Mouse (Mus musculus) heart, embryonic 14.5 days (tissue): ENCODE measurements around the gene Emp2. TPM values are rescaled to one million over a fixed set of nuclear protein-coding genes. Genes with fewer than 3 reads are reported as not detected.
"Not testable (repeated sequence)": the region's sequence is repeated elsewhere in the genome, so short reads cannot be mapped to it uniquely, and the experiment has no call there.

Source experiments
- ATAC-seq: fragments of 200-750 bp; cut with Nextera tagmentation; 2 replicates; pipeline ENCODE4 v1.8.0; 2017; ENCODE audit warnings: low read depth, moderate TSS enrichment; ENCODE audit not compliant: insufficient number of reproducible peaks, insufficient read depth, low FRiP score
- H3K27ac ChIP-seq, 2 experiments: fragments of 200-500 bp in 1 of 2; fragments of 300-500 bp in 1 of 2; sonication (generic) in 1 of 2; replicated peaks in 1 of 2; 2 replicates each; pipeline ENCODE4 v1.5.1; 2012 to 2014; ENCODE audit warnings: low read depth in 2 of 2, low read length in 2 of 2, control low read depth in 1 of 2, mild to moderate bottlenecking in 1 of 2, mixed read lengths in 1 of 2; ENCODE audit not compliant: control insufficient read depth in 1 of 2, insufficient read depth in 1 of 2
- H3K27me3 ChIP-seq: fragments of 300-500 bp; sonication (generic); 2 replicates; pipeline ENCODE4 v1.6.1; 2014; ENCODE audit warnings: mild to moderate bottlenecking, low read length, control low read depth; ENCODE audit not compliant: control insufficient read depth, insufficient read depth
- H3K36me3 ChIP-seq: fragments of 300-500 bp; sonication (generic); 2 replicates; pipeline ENCODE4 v1.6.1; 2014; ENCODE audit warnings: mild to moderate bottlenecking, control low read depth, low read length, mixed read lengths; ENCODE audit not compliant: control insufficient read depth, insufficient read depth
- H3K4me1 ChIP-seq, 2 experiments: fragments of 200-500 bp in 1 of 2; fragments of 300-500 bp in 1 of 2; sonication (generic) in 1 of 2; 2 replicates each; pipeline ENCODE4 v1.6.1; 2012 to 2014; ENCODE audit warnings: low read length in 2 of 2, control low read depth in 1 of 2, mixed read lengths in 1 of 2; ENCODE audit not compliant: control insufficient read depth in 2 of 2, insufficient read depth in 2 of 2
- H3K4me2 ChIP-seq: fragments of 300-500 bp; sonication (generic); 2 replicates; pipeline ENCODE4 v1.6.1; 2014; ENCODE audit warnings: mild to moderate bottlenecking, low read length
- H3K4me3 ChIP-seq, 2 experiments: fragments of 200-500 bp in 1 of 2; fragments of 300-500 bp in 1 of 2; sonication (generic) in 1 of 2; 2 replicates each; pipeline ENCODE4 v1.5.1; 2012 to 2014; ENCODE audit warnings: low read length in 2 of 2, mild to moderate bottlenecking in 2 of 2, control low read depth in 1 of 2, low read depth in 1 of 2, moderate library complexity in 1 of 2; ENCODE audit not compliant: control insufficient read depth in 1 of 2, insufficient read depth in 1 of 2
- H3K9ac ChIP-seq: fragments of 300-500 bp; sonication (generic); 2 replicates; pipeline ENCODE4 v1.6.1; 2014; ENCODE audit warnings: mild to moderate bottlenecking, low read length
- H3K9me3 ChIP-seq: fragments of 300-500 bp; sonication (generic); 2 replicates; pipeline ENCODE4 v1.6.1; 2016; ENCODE audit warnings: low read length, control low read depth; ENCODE audit not compliant: control insufficient read depth
- WGBS: fragments of 180-500 bp; shearing (Covaris S2); extraction: QIAGEN DNeasy Blood & Tissue Kit; methylation state at CpG from one replicate; pipeline ENCODE4 v1.1.7; 2014; 5-methylcytosine and 5-hydroxymethylcytosine counted together
- microRNA-seq: library from miRNA; unstranded; fragments of <30 nt; microRNA quantifications from one replicate; pipeline ENCODE4, GENCODE M21; 2016
- polyA plus RNA-seq: library from polyadenylated mRNA; unstranded; fragments of >200 nt; fragmentation: Nextera tagmentation; extraction: Ambion mirVana; gene quantifications from 2 replicates; pipeline ENCODE4 v1.2.1, GENCODE M21; 2014

Gene Emp2
- polyA plus RNA-seq, 1 experiment from 2014 or later, result 35.9 TPM

DNA sequence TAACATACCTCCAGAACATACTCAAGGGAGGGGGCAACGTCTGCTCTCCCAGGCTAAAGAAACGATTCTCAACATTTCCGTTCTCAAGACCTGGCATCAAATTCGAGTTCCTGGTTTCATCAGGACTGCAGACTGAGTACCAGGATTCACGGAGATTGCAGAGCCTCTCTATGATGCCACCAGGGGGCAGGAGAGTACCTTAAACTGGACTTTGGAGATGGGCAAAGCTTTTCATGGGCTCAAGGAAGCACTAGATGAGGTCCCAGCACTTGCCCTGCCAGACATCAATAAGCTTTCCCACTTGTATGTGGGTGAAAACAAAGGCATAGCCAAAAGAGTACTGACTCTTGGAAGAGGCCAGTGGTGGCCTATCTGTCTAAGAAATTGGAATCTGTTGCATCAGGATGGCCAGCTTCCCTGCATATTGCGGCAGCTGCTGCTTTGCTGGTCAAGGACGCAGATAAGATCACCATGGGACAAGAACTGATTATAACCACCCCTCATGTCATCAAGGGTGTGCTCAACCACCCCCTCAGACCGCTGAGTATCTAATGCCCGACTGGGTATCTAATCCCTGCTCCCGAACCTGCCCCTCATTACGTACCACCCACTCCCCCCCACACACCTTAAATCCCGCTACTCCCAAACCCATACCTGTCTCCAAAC, 33.3 kb downstream of the Emp2 start:
- Histone ChIP-seq H3K36me3 (peaks cover 26% of the 10 kb centered on the region), H3K9me3 (no peaks in the 10 kb centered on the region), H3K4me1 (no peaks in the 10 kb centered on the region), H3K27ac (no peak overlapping the region), H3K9ac (no peak overlapping the region), H3K4me2 (no peak overlapping the region), H3K4me3 (no peak overlapping the region), H3K27me3 (no peaks in the 10 kb centered on the region)
- ATAC-seq, result no peak; the same call in 1 of the 2 replicates
- WGBS, result 40% methylated on average over 12 of the region's 12 CpGs

DNA sequence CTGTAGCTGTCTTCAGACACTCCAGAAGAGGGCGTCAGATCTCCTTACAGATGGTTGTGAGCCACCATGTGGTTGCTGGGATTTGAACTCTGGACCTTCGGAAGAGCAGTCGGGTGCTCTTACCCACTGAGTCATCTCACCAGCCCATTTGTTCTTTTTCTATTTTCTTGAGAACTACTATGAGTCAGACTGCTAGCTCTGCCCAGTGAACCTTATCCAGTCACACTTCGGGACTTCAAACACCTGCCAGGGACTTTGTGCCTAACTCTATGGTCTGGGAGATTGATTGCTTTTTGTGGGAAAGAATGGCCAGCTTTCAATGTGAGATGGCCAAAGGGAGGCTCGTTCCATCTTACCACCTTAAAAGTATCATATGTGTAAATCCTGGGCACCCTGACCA, 37.0 kb downstream of the Emp2 start:
- not testable (repeated sequence) for H3K9ac ChIP-seq, H3K27me3 ChIP-seq, H3K36me3 ChIP-seq, H3K4me1 ChIP-seq, H3K4me2 ChIP-seq, ATAC-seq, H3K4me3 ChIP-seq, H3K27ac ChIP-seq
- H3K9me3 ChIP-seq, result 0 out of 2 replicates have a peak, but pooled peaks cover 10% of the 10 kb centered on the region
- 83% methylated on average over 5 of the region's 5 CpGs for WGBS

- Histone ChIP-seq H3K27ac (no peak overlapping the region), H3K36me3 (no peaks in the 10 kb centered on the region), H3K4me1 (no peaks in the 10 kb centered on the region), H3K27me3 (no peaks in the 10 kb centered on the region), H3K9ac (no peak overlapping the region), H3K9me3 (0 out of 2 replicates have a peak, but pooled peaks cover 10% of the 10 kb centered on the region), H3K4me3 (no peak overlapping the region), H3K4me2 (no peak overlapping the region)
- WGBS, result 63% methylated on average over 4 of the region's 4 CpGs
- ATAC-seq, result no peak
Measured at GRCm38 (mm10) chr16:10274465-10274864, 39.3 kb downstream of the Emp2 start.

DNA sequence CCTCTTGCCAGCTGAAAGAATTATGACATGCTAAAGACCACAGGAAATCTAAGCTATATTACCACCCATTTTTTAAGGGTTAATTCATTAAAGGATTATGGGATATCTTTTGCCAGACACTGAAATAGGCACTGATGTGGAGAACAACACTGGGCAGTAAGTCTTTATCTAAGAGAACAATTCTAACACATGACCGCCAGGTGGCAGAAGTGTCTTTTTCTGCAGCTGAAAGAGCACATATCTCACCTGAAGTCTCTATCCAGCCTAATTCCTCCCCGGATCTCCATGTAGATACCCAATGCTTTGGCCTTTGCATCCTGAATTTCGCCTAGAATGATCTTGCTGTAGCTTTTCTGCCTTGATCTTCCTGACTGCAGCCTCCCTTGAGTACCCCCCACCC, 41.5 kb downstream of the Emp2 start:
- Histone ChIP-seq H3K4me2 (no peak overlapping the region), H3K9ac (no peak overlapping the region), H3K9me3 (0 out of 2 replicates have a peak, but pooled peaks cover 10% of the 10 kb centered on the region), H3K36me3 (no peaks in the 10 kb centered on the region), H3K27me3 (no peaks in the 10 kb centered on the region), H3K27ac (no peak overlapping the region), H3K4me1 (no peaks in the 10 kb centered on the region), H3K4me3 (no peak overlapping the region)
- no peak for ATAC-seq
- WGBS, result 24% methylated on average over 3 of the region's 3 CpGs

- 88% methylated on average over 1 of the region's 1 CpGs for WGBS
- no peak overlapping the region for H3K4me3 ChIP-seq
- H3K4me2 ChIP-seq, result no peak overlapping the region
- no peak overlapping the region for H3K9ac ChIP-seq
- H3K36me3 ChIP-seq, result no peaks in the 10 kb centered on the region
- no peaks in the 10 kb centered on the region for H3K4me1 ChIP-seq
- H3K27me3 ChIP-seq, result no peaks in the 10 kb centered on the region
- no peak overlapping the region for H3K27ac ChIP-seq
- no peaks in the 10 kb centered on the region for H3K9me3 ChIP-seq
- ATAC-seq, result no peak
Measured at GRCm38 (mm10) chr16:10253993-10254392, 59.8 kb downstream of the Emp2 start.

DNA sequence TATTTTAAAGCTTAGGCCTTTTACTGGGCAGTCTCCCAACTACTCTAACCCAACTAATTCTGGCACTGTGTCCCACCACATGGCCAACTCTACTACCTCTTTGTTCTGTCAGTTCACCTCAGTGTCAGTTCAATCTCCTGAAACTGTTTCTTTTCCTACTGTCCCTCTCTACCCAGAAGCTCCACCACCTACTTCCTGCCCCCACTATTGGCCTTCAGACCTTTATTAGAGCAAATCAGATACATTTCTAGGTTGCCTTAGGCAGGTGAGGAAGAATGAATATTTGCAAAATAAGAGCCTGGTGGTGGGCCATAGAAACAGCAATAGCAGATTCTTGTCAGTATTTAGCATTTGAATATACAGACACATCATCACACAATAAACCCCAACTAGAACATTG, 77.2 kb downstream of the Emp2 start:
- no peaks in the 10 kb centered on the region for H3K27me3 ChIP-seq
- ATAC-seq, result no peak
- H3K9me3 ChIP-seq, result no peaks in the 10 kb centered on the region
- H3K4me1 ChIP-seq, result no peaks in the 10 kb centered on the region
- H3K9ac ChIP-seq, result no peak overlapping the region
- no peak overlapping the region for H3K27ac ChIP-seq
- H3K4me3 ChIP-seq, result no peak overlapping the region
- H3K4me2 ChIP-seq, result no peak overlapping the region
- H3K36me3 ChIP-seq, result no peaks in the 10 kb centered on the region

Small RNAs within 50 kb of the gene (microRNA-seq; reads per million reads assigned to microRNA genes)
- not detected for gene Gm22932

Other genes starting within 250 kb of the Emp2 start
- gene Rpl39l, start 143.7 kb downstream of the Emp2 start, polyA plus RNA-seq, result 0.53 TPM in 1 of 2 replicates, not detected in the other
- gene Atf7ip2, start 121.3 kb downstream of the Emp2 start, polyA plus RNA-seq, result 0.34 and 0.38 TPM in 2 replicates
- gene Tekt5, start 81.5 kb upstream of the Emp2 start, polyA plus RNA-seq, result 0.32 and 0.97 TPM in 2 replicates
- 33.5 and 33.7 TPM in 2 replicates for gene Nubp1, start 98.0 kb upstream of the Emp2 start, polyA plus RNA-seq
- gene Tvp23a, start 133.4 kb upstream of the Emp2 start, polyA plus RNA-seq, result 2.3 and 3.0 TPM in 2 replicates
- 0.30 and 0.59 TPM in 2 replicates for gene Ciita, start 166.1 kb upstream of the Emp2 start, polyA plus RNA-seq
- gene Dexi, start 229.1 kb upstream of the Emp2 start, polyA plus RNA-seq, result 27.1 and 29.0 TPM in 2 replicates
- 32.5 and 34.8 TPM in 2 replicates for gene Clec16a, start 231.4 kb upstream of the Emp2 start, polyA plus RNA-seq